Mouse (Mus musculus) cerebellum, postnatal 25 days (tissue): ENCODE data around the gene Wdr4.
"Not testable (repeated sequence)": the region's sequence is repeated elsewhere in the genome, so short reads cannot be mapped to it uniquely, and the experiment has no call there.

ENCODE experiments used
- DNase-seq, 2 experiments: peaks; one replicate each; pipeline ENCODE4 v3.0.0; 2021; ENCODE audit warnings: mixed read lengths in 2 of 2

The Wdr4 gene

GRCm38 (mm10) chr17:31519946-31520838 is at the start of gene Wdr4, which contains the start of gene Ndufv3:
TSS of gene Wdr4 (minus strand) at chr17:31519980.
TSS of gene Ndufv3 (plus strand) at chr17:31520115.
- DNase-seq: peak; percentile 97 to 99

DNA sequence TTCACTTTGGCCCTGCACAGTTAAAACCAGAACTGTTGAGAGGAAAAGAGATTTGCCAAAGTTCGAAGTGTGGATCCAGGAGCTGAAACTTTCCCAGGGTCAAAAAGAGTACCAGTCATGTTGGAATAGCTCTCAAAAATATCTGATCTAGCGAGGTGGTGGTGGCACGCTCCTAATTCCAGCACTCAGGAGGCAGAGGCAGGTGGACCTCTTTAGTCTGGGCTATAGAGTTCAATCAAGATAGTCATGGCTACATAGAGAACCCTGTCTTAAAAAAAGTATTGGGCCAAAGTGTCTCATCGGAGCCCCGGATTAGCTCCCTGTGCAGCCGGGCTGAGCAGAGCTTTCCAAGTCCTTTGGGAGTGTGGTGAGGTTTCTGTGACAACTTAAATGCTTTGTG is 46.5 kb upstream of the Wdr4 start:
- DNase-seq: no peak

- DNase-seq: peak; percentile 80
Measured at GRCm38 (mm10) chr17:31565141-31566056, 45.6 kb upstream of the Wdr4 start.

- no peak for DNase-seq
Measured at GRCm38 (mm10) chr17:31564858-31565140, 45.0 kb upstream of the Wdr4 start.

DNA sequence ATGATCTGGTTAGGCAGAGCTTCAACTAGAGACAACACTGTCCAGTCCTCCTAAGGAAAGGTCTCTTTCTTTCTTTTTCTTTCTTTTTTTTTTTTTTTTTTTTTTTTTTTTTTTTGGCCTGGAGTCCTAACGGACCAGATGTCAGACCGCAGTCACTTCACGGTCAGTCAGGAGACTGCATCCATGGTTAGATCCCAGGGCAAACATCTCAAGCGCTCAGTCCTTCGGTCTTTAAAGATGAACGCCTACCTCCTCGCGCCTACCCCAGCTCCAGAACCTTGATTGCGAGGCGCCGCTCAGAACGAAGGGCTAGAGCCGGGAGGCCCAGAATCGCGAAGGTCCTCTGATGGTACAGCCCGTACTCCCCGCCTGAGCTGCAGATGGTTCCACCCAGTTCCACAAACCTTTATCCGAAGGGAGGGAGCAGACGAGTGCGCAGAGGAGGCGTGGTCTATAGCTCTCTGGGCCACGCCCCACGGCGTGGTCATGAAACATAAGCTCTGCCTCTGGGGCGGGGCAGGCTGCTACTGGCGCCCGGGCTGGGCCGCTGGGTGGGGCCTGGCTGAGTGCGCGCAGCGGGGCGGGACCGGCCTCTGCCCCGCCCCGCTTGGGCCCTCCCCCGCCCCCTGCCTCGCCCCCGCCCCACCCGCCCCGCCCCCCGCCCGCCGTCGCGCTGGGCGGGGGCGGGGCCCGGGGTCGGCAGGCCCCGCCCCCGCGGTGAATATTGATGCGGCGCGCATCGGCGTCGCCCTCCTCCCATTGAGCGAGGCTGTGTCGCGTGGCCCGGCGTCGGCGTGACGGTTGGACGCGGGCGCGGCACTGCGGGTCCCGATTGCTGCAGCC is 44.5 kb upstream of the Wdr4 start, which contains the start of gene Pknox1:
TSS of gene Pknox1 (plus strand) at position 720 of the 843 bp plus-strand sequence.
- peak; percentile 98 to 99 for DNase-seq

- peak; percentile 62 for DNase-seq
Measured at GRCm38 (mm10) chr17:31563632-31564014, 43.8 kb upstream of the Wdr4 start.

DNA sequence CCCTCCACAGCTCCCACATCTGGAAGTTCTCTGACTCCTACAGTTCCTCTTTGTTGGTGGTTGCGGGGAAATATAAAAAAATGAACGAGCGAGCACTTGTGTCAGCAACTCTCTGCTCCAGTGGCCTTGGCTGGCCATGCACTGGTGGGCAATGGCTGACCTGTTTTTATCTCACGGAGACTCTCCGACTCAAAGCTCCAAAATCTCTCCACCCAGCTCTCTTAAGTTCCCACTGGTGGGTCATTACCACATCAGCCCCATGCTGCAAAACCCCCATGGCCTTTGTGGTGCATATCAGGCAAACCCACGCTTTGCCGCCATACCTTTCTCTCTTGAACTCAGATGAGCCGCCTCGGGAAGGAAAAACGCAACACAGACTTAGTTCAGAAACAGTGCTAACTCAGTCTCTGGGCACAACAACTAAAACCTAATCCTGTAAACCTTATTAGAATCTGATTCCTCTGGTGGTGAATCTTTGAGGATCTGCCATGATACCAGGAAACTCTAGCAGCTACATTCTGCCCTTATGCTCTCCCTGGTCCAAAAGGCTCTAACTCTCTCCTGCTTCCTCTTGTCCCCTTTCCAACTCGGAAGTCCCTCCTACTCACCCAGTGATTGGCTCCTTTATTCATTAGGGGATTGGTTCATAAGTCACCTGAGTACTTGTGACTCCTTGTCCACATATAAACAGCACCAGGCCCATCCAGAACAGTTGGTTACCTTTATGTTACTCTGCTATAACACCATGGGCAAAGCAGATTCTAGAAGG is 39.4 kb upstream of the Wdr4 start:
- DNase-seq: no peak

DNA sequence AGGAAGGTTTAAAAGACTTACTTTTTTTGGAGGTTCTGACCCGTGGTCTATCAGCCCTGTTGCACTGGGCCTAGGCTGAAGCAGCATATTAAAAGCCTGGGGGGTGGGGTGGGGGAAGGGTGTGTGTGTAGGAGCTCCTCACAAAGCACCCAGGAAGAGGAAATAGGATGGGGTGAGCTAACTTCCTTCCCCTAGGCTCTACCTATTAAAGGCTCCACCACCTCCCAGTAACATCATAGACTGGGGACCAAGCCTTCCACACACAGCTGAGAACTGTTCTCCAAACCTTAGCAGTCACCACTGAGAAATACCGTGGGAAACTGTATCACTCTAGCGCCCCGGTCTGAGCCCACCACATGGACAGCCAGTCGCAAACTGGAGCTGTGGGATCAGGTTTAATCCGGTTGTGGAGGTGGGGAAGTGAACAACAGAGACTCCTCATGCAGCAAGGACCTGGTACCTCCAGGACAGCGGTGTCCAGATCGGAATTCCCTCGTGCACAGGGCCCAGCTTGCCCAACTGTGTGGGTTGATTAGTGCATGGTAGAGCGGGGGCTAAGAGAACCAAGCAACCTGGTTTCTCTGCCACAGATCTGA is 38.3 kb upstream of the Wdr4 start:
- DNase-seq: no peak

- DNase-seq: no peak
Measured at GRCm38 (mm10) chr17:31557124-31557880, 37.5 kb upstream of the Wdr4 start.

GRCm38 (mm10) chr17:31556253-31556652 is 36.5 kb upstream of the Wdr4 start:
- no peak for DNase-seq

DNA sequence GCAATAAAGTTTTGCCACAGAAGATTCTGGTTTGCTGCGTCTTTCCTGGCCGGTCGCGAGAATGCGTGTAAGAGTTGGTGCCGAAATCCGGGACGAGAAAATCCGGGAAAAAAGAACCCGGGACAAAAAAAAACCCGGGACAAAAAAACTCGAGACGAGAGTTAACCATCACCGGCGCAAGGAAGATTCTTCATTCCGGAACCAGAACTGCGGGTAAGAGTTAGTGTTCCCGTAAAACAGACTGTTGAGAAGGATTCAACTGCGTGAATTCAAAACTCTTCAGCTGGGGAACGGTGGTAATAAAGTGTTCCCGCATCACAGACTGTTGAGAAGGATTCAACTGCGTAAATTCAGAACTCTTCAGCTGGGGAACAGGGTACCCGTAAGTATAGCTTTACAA is 32.8 kb upstream of the Wdr4 start:
- not testable (repeated sequence) for DNase-seq

DNA sequence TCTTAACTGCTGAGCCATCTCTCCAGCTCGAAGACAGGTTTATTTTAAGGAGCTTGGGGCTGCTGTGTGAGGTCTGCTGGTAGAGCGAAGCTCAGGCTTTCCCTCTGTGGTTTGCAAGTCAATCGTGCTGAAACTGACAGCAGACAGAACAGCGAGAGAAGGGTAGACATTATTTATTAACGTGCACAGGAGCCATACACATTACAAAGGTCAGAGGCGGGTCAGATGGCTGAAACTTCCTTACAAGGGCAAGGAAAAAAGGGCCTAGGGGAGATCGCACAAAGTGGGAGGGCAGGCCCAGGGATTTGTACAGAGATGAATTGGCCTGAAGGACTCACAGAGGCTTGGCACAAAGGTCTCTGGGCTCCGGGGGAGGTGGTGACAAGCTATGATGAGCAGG is 29.6 kb upstream of the Wdr4 start:
- DNase-seq: no peak

DNA sequence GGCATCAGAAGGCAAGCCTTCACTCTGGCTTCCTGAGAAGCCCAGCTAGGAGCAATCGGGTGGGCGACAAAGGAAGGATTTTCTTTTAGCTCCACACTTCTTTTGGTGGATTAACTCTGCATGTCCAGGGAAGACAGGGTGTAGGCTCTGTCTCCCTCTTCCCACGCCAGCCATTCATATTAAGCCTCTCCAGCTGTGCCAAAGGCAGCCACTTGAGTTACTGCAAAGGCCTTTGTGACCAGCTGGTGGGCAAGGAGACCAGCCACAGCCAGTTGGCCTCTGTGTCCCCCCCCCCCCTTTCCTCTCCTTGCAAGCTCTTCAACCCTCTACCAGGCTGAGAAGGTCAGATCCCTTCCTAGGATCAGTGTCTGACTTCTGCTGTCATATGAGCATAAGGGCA is 28.2 kb upstream of the Wdr4 start:
- DNase-seq: no peak

DNA sequence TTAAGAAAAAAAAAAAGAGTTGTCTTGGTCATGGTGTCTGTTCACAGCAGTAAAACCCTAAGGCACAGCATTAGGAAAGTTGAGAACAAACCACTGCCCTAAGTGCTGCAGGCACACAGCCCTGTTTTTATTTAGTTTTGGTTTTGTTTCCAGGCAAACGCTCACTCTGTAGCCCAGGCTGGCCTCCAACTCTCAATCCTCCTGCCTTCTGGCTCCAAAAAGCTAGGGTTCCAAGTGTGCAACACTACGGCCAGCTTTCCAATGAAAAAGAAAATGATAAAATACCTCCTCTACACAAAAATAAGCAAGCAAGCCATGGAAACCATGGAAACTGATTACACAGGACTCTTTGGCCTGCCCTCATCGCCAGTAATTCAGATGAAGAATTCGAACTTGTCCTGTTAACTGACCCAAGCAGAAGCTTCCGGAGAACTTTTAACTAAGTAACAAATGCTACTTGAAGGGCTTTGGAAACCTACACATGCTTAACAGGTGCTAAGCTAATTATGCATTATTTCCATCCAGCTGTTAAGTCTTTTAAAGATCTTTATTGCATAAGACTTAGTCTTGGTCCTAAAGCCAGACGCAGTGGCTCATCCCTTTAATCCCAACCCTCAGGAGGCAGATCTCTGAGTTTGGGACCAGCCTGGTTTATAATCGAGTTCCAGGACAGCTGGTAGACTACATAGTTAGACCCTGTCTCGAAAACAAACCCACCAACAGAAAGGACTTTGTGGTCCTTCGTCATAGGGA is 26.8 kb upstream of the Wdr4 start:
- DNase-seq: no peak

DNA sequence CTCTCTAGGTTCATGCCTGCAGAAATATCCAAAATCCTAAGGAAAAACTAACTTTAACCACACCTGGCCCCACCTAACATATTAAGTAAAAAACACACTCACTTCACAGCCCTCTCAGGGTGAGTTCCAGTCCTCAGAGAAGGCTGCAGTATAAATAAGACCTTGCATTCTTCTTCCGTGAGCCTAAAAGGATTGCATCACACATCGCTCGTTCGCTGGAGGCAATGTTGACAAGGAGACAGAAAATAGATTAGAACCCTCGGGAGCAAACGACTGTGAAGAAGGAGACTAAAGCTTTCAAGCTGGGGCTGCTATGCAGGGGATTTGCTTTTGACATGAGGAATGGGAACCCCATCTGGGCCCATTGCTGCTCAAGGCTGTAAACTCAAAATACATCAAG is 23.8 kb upstream of the Wdr4 start:
- DNase-seq: no peak

- DNase-seq: no peak
Measured at GRCm38 (mm10) chr17:31541460-31541831, 21.7 kb upstream of the Wdr4 start.

DNA sequence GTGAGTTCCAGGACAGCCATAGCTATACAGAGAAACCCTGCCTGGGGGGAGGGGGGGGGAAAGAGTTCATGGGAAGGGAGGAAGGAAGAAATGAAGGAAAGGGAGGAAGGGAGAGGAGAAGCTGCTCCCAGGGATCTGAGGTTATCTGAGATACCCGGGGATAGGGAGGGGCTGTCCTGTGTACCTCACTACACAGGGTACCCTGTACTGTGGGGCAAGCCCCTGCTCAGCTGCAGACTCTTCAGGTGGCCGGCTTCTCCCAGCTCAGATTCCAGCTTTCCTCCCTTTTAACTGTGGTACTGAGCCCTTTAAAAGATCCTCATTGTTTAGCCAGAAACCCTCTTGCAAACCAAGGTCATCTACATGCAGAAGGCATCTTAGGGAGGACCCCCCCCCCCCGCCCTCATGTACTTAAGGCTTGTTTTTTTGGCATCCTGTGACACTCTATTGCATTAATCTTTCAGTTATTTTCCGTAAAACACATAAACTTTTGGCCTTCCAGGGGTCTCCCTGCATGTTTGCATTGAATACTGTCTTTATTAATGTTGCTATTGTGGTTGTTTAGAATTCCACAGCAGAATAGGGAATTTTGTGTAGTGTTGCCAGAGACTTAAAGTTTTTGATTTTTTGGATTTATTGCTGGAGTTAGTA is 21.2 kb upstream of the Wdr4 start:
- DNase-seq: no peak

GRCm38 (mm10) chr17:31540101-31540500 is 20.3 kb upstream of the Wdr4 start:
- no peak for DNase-seq

DNA sequence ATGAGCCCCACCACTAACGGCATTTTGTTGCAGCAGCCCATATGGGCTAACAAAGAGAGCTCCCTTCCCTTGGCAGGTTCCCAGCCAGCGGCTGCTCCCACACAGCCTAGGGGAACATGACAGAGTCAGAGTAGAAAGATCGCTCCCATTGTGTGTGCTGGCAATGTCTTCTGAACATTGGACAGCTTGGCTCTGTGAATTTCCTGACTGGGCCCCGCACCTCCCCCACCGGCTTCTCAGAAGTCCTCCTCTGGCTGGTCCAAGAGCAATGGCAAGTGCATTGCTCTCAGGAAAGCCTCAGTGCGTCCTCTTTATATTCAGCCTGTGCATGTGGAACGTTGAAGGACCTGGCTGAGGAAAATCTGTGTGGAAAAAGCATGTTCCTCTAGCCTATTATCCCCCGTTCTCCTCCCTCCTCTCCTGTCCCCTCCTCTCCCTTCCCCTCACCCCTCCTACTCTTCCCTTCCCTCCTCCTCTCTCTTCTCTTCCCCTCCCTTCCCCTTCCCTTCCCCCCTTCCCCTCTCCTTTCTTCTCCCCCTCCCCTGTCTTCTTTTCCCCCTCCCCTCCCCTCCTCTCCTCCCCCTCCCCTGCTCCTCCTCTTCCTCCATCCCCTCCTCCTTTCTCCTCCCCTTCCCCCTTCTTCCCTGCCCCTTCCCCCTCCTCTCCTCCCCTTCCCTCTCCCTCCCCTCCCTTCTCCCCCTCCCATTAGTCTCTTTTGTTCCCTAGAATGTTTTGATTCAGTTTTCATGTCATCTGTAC is 16.3 kb upstream of the Wdr4 start:
- peak; percentile 21 to 48 for DNase-seq
